Mouse (Mus musculus) thymus, postnatal 10 days (tissue): Measurements from ENCODE around the gene Mrgpra2a.
"Not testable (repeated sequence)": the region's sequence is repeated elsewhere in the genome, so short reads cannot be mapped to it uniquely, and the experiment has no call there.

Experiments
- DNase-seq, 2 experiments: peaks; one replicate each; pipeline ENCODE4 v3.0.0; 2021; ENCODE audit warnings: low spot score in 2 of 2

Mrgpra2a gene

DNA sequence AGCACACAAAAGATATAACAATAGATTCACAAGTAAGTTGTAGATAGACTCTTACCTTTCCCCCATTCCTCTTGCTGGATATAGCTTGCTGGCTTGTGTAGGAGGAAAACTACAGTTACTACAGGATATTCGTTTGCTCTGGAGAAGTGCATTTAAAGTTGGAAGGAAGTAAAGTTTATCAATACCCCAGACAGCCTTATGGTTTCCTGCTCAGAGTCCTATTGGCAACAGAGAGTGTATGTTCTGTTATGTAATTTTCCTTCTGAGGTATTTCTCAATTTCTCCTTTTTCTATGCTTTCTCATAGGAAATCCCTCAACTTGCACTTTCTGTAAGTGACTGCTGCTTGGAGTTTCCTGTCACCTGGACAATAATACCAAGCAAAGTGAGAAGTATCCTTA, at the start of gene Mrgpra2a:
Gene Mrgpra2a, minus strand, starts transcription at position 125 of the 400 bp plus-strand sequence.
- DNase-seq = not testable (repeated sequence)

DNA sequence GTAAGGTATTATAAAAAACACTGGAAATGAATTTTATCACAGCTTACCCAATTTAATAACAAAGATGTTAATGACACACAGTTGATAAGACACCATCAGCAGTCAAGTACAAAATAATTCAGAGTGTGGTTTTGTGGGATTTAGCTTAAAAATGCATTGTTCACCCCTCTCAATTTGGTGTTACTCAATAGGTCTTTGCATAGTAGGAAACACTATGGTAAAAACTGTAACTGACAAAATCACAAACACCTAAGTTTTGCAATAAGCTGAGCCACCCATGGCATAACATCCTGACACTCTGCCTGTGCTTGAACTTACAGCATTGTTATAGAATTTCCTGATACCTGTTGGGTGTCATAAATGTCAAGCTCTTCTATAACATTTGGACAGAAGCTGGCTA, 39.3 kb upstream of the Mrgpra2a start:
- DNase-seq = not testable (repeated sequence)

DNA sequence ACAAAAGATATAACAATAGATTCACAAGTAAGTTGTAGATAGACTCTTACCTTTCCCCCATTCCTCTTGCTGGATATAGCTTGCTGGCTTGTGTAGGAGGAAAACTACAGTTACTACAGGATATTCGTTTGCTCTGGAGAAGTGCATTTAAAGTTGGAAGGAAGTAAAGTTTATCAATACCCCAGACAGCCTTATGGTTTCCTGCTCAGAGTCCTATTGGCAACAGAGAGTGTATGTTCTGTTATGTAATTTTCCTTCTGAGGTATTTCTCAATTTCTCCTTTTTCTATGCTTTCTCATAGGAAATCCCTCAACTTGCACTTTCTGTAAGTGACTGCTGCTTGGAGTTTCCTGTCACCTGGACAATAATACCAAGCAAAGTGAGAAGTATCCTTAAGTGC, 37.5 kb upstream of the Mrgpra2a start:
- not testable (repeated sequence) for DNase-seq

GRCm38 (mm10) chr7:47483181-47483580, 31.2 kb upstream of the Mrgpra2a start:
- not testable (repeated sequence) for DNase-seq

- not testable (repeated sequence) for DNase-seq
Measured at GRCm38 (mm10) chr7:47473904-47474303, 22.0 kb upstream of the Mrgpra2a start.

GRCm38 (mm10) chr7:47465278-47465981, 13.5 kb upstream of the Mrgpra2a start:
- not testable (repeated sequence) for DNase-seq

DNA sequence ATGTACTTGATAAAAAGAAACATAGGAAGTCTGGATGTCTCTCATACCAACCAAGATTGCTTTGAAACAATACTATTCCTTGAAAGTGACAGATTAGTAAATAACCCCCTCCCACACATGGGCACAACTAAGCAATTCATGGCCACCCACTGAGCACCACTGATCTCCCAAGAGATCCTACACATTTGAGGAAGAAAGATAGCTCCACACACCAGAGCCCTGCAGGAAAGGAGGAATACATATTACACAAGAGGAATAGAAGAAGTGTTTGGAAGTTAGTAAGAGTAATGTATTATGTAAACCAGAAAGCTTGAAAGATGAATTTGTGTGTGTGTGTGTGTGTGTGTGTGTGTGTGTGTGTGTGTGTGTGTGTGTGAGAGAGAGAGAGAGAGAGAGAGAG, 6.2 kb downstream of the Mrgpra2a start:
- DNase-seq = not testable (repeated sequence)

GRCm38 (mm10) chr7:47436463-47436862, 15.5 kb downstream of the Mrgpra2a start:
- not testable (repeated sequence) for DNase-seq

DNA sequence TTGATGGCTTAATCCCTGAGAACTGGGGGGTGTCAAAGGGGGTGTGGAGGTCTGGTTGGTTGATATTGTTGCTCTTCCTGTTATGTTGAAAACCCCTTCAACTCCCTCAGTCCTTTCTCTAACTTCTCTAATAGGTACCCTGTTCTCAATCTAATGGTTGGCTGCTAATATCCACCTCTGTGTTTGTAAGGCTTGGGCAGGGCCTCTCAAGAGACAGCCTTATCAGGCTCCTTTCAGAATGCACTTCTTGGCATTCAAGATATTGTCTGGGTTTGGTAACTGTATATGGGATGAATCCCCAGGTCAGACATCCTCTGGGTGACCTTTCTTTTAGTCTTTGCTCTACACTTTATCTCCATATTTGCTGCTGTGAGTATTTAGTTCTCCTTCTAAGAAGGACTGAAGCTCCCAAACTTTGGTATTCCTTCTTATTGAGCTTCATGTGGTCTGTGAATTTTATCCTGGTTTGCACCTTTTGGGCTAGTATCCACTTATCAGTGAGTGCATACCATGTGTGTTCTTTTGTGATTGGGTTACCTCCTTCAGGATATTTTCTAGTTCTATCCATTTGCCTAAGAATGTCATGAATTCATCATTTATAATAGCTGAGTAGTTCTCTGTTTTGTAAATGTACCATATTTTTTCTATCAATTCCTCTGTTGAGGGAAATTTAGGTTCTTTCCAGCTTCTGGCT, 24.0 kb downstream of the Mrgpra2a start:
- DNase-seq = not testable (repeated sequence)

DNA sequence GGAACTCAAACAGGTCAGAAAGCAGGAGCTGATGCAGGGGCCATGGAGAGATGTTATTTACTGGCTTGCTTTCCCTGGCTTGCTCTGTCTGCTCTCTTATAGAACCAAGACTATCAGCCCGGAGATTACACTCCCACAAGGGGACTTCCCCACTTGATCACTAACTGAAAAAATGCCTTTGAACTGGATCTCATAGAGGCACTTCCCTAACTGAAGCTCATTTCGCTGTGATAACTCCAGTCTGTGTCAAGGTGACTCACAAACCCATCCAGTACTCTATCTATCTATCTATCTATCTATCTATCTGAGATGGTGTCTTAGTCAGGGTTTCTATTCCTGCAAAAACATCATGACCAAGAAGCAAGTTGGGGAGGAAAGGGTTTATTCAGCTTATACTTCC, 41.3 kb downstream of the Mrgpra2a start:
- no peak for DNase-seq

GRCm38 (mm10) chr7:47409545-47409944, 42.4 kb downstream of the Mrgpra2a start:
- no peak for DNase-seq

- DNase-seq = no peak
Measured at GRCm38 (mm10) chr7:47401125-47401524, 50.8 kb downstream of the Mrgpra2a start.
